Mouse (Mus musculus): ENCODE measurements around the gene 3110040N11Rik.

3110040N11Rik gene

GRCm38 (mm10) chr7:81738720-81739385 is 50.4 kb downstream of the 3110040N11Rik start:
- DNase-seq (ENCODE audit: low spot score in 2 of 2) = no peak

- peak in 1 of 2 experiments; percentile 42 for DNase-seq (ENCODE audit: low spot score in 2 of 2)
Observed at GRCm38 (mm10) chr7:81735300-81736048, 53.8 kb downstream of the 3110040N11Rik start.

GRCm38 (mm10) chr7:81732183-81733089 is 56.8 kb downstream of the 3110040N11Rik start:
- DNase-seq (ENCODE audit: low spot score in 2 of 2) = no peak

Data from spleen, postnatal 4 days (tissue).